Mouse (Mus musculus): Measurements from ENCODE around the gene Gm21985.

GRCm38 (mm10) chr2:112289507-112289906 is 23.4 kb downstream of the Gm21985 start:
- no peak for TF ChIP-seq CTCF (IDR thresholded peaks at IDR 0.05; ENCODE audit: low read depth)
- TF ChIP-seq EP300 (optimal IDR thresholded peaks at IDR 0.05), result no peak

Data from stomach, postnatal 0 days (tissue).